Mouse (Mus musculus): Measurements from ENCODE around the gene Carnmt1.

DNA sequence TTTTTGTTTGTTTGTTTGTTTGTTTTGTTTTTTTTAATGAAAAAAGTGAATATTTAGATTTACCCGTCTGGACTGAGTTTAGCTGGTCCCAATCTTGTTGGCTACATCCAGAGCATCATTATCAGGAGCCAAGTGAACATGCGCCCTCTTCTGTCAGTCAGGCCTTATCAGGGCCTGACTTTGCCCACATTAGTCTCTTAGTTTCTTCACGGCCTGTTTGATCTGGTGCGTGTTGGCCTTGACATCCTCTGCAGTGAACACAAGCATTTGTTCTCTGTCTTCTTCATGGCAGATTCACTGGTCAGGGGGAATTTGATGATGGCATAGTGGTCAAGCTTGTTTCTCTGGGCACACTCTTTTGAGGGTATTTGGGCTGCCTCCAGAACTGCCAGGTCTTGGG, 11.6 kb downstream of the Carnmt1 start:
- TF ChIP-seq CTCF (IDR thresholded peaks at IDR 0.05; ENCODE audit: low read depth), result peak; percentile 12; the same call in 1 of the 2 replicates
- no peak for TF ChIP-seq EP300 (optimal IDR thresholded peaks at IDR 0.05)
